Mouse (Mus musculus) embryonic fibroblast, embryonic 13.5 days (primary cell): Measurements from ENCODE around the gene Lpin1. TPM values are rescaled to one million over a fixed set of nuclear protein-coding genes. Genes with fewer than 3 reads are reported as not detected.

Source experiments
- H3K27ac ChIP-seq: 2 replicates; pipeline ENCODE4 v1.5.1; 2012; ENCODE audit warnings: low read length, control low read depth, inconsistent platforms; ENCODE audit not compliant: insufficient read depth
- H3K4me1 ChIP-seq: 2 replicates; pipeline ENCODE4 v1.6.1; 2011; ENCODE audit warnings: low read length; ENCODE audit not compliant: control insufficient read depth, insufficient read depth
- H3K4me3 ChIP-seq: 2 replicates; pipeline ENCODE4 v1.5.1; 2011; ENCODE audit warnings: mild to moderate bottlenecking, control low read depth, low read length; ENCODE audit not compliant: insufficient read depth
- CTCF ChIP-seq: IDR thresholded peaks from 2 replicates; pipeline ENCODE4 v1.5.1; 2011; ENCODE audit warnings: mild to moderate bottlenecking, control low read depth, low read length, moderate library complexity, borderline replicate concordance; ENCODE audit not compliant: insufficient read depth
- POLR2A ChIP-seq: IDR thresholded peaks from 2 replicates; pipeline ENCODE4 v1.6.1; 2011; ENCODE audit warnings: low read depth, mild to moderate bottlenecking, control low read depth, low read length, moderate library complexity
- polyA plus RNA-seq: library from polyadenylated mRNA; stranded (reverse); fragments of >200 nt; gene quantifications from 2 replicates; pipeline ENCODE4 v1.2.4, GENCODE M21; 2011; ENCODE audit warnings: low read depth; ENCODE audit not compliant: missing spikeins, insufficient read length

The Lpin1 gene
- polyA plus RNA-seq, 1 experiment, result 8.9 TPM

DNA sequence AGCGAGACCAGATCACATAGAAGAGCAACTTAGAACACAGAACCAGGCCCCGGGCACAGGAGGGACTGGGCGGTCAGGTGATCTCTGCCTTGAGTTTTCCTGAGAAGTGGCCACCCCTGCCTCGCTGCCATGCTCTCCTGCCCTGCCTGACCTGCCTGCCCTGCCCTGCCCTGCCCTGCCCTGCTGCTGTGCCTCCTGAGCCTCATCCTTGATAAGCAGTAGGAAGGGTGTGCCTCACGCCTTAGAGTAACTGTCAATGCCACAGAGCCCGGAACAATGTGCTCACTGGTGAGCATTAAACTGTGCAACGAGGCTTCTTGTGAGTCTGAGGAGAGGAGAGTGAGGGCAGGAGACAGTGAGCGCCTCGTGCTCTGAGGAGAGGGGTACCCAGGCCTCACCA lies 30.5 kb downstream of the Lpin1 start:
- Histone ChIP-seq H3K27ac (no peak overlapping the region), H3K4me3 (no peak overlapping the region), H3K4me1 (no peaks in the 10 kb centered on the region)
- TF ChIP-seq CTCF (no peak), POLR2A (no peak)

DNA sequence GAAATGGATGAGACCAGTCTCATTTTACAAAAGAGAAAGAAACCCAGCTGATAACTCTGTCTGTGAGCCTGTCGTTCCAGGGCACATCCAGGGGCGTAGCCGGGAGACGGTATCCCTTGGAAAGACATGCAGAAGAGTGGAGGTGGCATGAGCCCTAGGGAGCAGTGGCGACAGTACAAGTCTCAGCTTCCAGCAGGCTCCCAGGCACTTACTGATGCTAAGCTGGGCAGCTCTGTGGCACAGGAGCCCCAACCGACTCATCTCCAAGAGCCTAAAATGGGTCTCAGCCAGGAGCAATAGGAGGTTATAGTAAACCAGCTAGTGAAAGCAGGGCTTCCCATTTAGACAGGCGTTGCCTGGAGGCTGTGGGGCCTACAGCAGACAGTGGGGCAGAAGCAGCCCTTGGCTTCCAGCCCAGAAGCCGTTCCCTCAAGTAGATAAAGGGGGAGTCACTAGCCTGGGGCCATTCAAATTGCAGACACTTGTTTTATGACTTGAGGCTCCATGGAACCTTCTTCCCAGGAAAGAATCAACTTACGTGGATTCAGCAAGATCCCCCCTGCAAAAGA lies 33.0 kb downstream of the Lpin1 start:
- TF ChIP-seq POLR2A, result no peak
- TF ChIP-seq CTCF, result no peak
- H3K4me3 ChIP-seq, result no peak overlapping the region
- H3K4me1 ChIP-seq, result no peaks in the 10 kb centered on the region
- H3K27ac ChIP-seq, result no peak overlapping the region

DNA sequence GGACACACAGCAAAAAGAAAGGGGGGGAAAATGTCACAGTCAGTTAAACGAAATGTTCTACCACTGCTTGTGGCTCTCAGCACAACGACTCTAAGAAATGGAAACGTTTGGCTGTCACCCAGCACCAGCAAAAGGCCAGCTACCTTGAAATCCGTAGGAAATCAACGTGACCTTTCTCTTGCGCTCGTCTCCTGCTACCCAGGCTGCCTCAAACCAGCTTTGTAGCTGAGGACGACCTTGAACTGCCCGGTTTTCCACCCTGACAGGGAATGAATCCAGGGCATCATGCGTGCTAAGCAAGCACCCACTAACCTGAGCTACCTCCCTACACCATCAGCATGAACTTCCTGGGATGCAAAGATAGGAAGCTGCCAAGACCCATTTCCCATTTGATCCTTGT lies 39.5 kb downstream of the Lpin1 start:
- H3K4me3 ChIP-seq, result no peak overlapping the region
- TF ChIP-seq POLR2A (no peak), CTCF (no peak)
- no peaks in the 10 kb centered on the region for H3K4me1 ChIP-seq
- no peak overlapping the region for H3K27ac ChIP-seq

DNA sequence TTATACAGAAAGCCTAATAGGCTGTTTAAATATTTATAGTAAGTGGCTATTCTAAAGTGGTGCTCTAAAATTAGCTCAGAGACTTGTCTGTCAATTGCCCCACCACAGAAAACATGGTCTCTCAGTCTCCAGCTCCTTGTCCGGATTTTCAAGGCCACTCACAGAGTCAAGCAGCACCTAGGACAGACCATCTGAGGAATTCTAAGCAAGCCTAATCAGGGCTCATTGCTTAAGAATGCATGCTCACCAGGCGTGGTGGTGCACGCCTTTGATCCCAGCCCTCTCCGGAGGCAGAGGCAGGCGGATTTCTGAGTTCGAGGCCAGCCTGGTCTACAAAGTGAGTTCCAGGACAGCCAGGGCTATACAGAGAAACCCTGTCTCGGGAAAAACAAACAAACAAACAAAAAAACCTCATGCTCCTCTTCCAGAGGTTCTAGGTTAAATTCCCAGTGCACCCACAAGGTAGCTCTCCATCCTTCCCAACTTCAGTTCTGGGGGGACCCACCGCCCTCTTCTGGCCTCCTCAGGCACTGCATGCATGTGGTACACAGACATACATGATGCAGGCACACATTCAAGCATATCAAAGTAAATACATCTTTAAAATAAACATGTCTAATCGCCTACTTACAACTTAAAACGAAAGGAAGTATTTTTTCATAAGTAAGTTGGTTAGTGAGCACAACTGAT lies 40.2 kb downstream of the Lpin1 start:
- TF ChIP-seq CTCF (no peak), POLR2A (no peak)

DNA sequence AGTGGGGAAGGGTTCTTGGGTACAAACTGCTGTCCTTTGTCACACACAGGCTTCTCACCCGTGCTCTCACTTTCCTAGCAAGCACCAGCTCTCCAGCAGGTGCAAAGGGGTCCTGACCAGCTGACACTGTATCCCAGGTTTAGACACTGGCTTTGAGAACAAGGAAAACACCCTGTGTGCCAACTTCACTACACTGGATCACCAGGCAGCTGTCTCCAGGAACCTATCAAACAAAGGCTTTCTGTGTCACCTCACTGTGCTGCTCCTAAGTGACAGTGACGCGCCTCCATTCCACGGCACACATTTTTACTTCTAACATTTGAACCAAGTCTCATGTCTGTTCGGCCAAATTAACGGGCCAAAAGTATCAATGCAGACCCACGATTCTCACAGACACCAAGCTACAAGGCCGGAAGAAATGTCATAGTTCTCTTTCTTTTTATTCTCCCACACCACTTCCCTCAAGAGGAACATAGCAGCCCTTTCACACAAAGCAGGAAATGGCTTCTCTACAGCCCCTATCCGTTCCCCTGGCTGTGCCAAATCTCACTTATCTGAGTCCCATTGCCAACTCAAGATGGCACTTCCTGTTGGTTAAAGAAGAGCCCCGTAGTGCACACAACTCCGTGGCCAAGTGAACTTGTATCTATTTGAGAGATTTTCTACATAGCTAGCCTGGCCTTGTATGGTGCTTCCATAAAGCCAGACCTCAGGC lies 41.7 kb downstream of the Lpin1 start:
- TF ChIP-seq POLR2A, result no peak
- no peak for TF ChIP-seq CTCF
- Histone ChIP-seq H3K27ac (no peak overlapping the region), H3K4me3 (no peak overlapping the region), H3K4me1 (no peaks in the 10 kb centered on the region)

More for the DNA sequence above, 40.2 kb downstream of the Lpin1 start:
- H3K27ac ChIP-seq, result no peak overlapping the region
- no peak overlapping the region for H3K4me3 ChIP-seq
- H3K4me1 ChIP-seq, result no peaks in the 10 kb centered on the region

DNA sequence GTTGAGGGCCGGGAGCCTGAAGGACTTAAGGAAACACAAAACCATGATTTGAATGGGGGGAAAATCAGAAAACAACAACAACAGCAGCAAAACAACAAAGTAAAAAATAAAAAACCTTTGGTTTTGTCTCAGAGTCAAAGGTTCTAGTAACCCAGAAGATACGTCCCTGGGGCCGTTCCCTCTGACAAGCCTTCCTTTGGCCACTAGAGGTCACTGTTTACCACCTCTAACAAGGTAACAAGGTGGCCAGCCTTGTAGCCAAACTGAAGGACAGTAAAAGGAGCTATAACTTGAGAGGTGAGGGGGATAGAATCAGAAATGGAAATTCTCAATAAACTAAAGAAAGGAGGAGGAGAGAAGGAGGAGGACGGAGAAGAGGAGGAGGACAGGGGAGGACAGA lies 42.3 kb downstream of the Lpin1 start:
- H3K4me1 ChIP-seq, result no peaks in the 10 kb centered on the region
- H3K4me3 ChIP-seq, result no peak overlapping the region
- no peak overlapping the region for H3K27ac ChIP-seq
- no peak for TF ChIP-seq POLR2A
- TF ChIP-seq CTCF, result peak; percentile 44; the same call in 1 of the 2 replicates

DNA sequence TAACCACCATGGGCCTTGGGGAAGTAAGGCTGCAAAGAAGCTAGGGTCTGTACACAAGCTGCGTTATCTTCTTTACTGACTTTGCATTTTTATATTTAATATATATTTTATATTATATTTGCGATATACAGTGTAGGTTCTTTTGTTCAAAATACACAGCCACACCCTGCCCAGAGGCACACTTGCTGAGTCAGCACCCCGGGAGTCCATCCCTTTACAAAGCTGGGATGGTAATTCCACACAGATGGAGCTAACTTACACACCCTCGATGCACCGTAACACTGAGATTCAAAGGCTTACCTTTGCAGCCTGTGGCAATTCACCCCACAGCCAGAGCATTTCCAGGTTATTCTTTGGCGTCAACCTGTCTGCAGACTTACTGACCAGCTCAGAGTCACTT lies 42.7 kb downstream of the Lpin1 start:
- Histone ChIP-seq H3K27ac (no peak overlapping the region), H3K4me1 (no peaks in the 10 kb centered on the region), H3K4me3 (no peak overlapping the region)
- TF ChIP-seq CTCF, result no peak
- no peak for TF ChIP-seq POLR2A

DNA sequence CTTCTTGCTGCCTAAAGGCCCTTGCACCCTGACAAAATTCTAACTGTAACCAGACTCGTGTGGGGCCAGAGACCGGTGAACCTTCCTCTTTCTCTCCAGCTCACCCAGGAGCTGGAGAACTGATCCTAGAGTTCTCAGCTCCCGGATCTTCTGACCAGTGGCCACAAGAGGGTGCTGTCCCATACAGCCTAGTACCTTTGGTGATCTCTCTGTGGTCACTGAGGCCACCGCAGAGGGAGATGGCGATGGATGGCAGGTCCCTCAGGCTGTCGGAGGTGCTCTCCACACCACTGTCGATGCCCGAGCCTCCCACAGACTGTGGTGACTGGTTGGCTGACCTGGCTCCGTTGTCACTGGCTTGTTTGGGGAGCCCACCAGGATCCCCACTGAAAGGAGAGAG lies 47.3 kb downstream of the Lpin1 start:
- no peaks in the 10 kb centered on the region for H3K4me1 ChIP-seq
- no peak overlapping the region for H3K4me3 ChIP-seq
- H3K27ac ChIP-seq, result no peak overlapping the region
- TF ChIP-seq CTCF (peak; percentile 43; the same call in 1 of the 2 replicates), POLR2A (no peak)

DNA sequence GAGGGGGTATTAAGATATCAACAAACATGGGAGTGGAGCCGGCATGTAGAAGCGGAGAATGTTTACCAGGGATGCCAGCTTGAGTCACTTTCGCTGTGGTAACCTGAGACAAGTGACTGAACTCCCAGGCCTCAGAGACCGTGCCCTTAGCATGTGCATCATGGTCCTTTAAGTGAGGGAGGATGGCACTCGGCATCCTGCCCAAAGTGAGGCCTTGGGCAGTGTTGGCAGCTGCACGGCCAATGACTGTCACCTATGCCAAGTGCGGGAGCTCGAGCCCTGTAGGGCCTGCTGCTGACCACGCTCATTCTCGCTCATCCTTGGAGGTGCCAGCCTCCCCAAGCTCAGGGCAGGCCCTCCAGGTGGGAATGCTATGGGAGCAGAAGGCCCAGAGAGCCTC lies 48.1 kb downstream of the Lpin1 start:
- TF ChIP-seq POLR2A (no peak), CTCF (no peak)
- Histone ChIP-seq H3K27ac (no peak overlapping the region), H3K4me3 (no peak overlapping the region), H3K4me1 (no peaks in the 10 kb centered on the region)

DNA sequence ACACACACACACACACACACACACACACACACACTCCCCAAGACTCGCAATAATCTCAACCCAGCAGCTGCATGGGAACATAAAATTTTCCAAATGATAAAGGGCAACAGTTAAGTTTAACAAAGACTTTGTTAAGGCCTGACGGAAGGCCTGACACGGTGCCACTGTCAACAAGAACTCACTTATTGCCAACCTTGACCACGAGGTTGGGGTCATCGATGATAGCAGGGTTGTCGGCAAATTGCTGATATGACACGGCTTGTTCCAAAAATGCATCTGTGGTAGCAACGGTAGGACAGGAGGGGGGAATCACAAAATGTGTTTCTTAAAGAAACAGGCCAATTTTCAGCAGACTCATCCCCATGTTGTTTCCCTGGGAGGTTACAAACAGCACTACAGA lies 48.6 kb downstream of the Lpin1 start:
- TF ChIP-seq CTCF, result no peak
- TF ChIP-seq POLR2A, result no peak
- H3K4me3 ChIP-seq, result no peak overlapping the region
- no peaks in the 10 kb centered on the region for H3K4me1 ChIP-seq
- H3K27ac ChIP-seq, result no peak overlapping the region
